Mouse (Mus musculus) ES-Bruce4 (cell line): ENCODE measurements around the gene Polm. TPM values are rescaled to one million over a fixed set of nuclear protein-coding genes. Genes with fewer than 3 reads are reported as not detected.

Experiments used
- H3K27ac ChIP-seq: 2 replicates; pipeline ENCODE4 v1.5.1; 2012; ENCODE audit warnings: low read length, inconsistent platforms; ENCODE audit not compliant: insufficient read depth
- H3K27me3 ChIP-seq: 2 replicates; pipeline ENCODE4 v1.6.1; 2012; ENCODE audit warnings: mild to moderate bottlenecking, low read length, inconsistent platforms; ENCODE audit not compliant: control insufficient read depth, poor library complexity, insufficient read depth, severe bottlenecking
- H3K36me3 ChIP-seq: 2 replicates; pipeline ENCODE4 v1.6.1; 2012; ENCODE audit warnings: inconsistent platforms, mild to moderate bottlenecking, low read length, moderate library complexity; ENCODE audit not compliant: control insufficient read depth, poor library complexity, insufficient read depth, severe bottlenecking
- H3K4me1 ChIP-seq: one replicate; pipeline ENCODE4 v1.8.1; 2011; ENCODE audit warnings: low read length; ENCODE audit not compliant: control insufficient read depth, insufficient read depth
- H3K4me3 ChIP-seq: 2 replicates; pipeline ENCODE4 v1.5.1; 2011; ENCODE audit warnings: low read depth, mild to moderate bottlenecking, low read length
- H3K9ac ChIP-seq: 2 replicates; pipeline ENCODE4 v1.6.1; 2012; ENCODE audit warnings: low read depth, mild to moderate bottlenecking, inconsistent platforms; ENCODE audit not compliant: poor library complexity, severe bottlenecking
- H3K9me3 ChIP-seq: replicated peaks from 2 replicates; pipeline ENCODE4 v1.6.1; 2012; ENCODE audit warnings: mild to moderate bottlenecking, low read length, inconsistent platforms; ENCODE audit not compliant: control insufficient read depth, poor library complexity, insufficient read depth, severe bottlenecking
- CTCF ChIP-seq: IDR thresholded peaks from one replicate; pipeline ENCODE4 v1.8.1; 2011; ENCODE audit warnings: low read depth, low read length
- EP300 ChIP-seq: IDR thresholded peaks from 2 replicates; pipeline ENCODE4 v1.6.1; 2011; ENCODE audit warnings: low read depth, low read length; ENCODE audit not compliant: insufficient read depth
- POLR2A ChIP-seq: IDR thresholded peaks from one replicate; pipeline ENCODE4 v1.8.1; 2011; ENCODE audit warnings: low read length; ENCODE audit not compliant: insufficient read depth
- polyA plus RNA-seq: library from polyadenylated mRNA; stranded (reverse); fragments of >200 nt; gene quantifications from 2 replicates; pipeline ENCODE4 v1.2.4, GENCODE M21; 2011; ENCODE audit warnings: low read depth; ENCODE audit not compliant: missing spikeins, insufficient read depth, insufficient read length

Polm gene
- polyA plus RNA-seq, 1 experiment = 9.9 TPM

DNA sequence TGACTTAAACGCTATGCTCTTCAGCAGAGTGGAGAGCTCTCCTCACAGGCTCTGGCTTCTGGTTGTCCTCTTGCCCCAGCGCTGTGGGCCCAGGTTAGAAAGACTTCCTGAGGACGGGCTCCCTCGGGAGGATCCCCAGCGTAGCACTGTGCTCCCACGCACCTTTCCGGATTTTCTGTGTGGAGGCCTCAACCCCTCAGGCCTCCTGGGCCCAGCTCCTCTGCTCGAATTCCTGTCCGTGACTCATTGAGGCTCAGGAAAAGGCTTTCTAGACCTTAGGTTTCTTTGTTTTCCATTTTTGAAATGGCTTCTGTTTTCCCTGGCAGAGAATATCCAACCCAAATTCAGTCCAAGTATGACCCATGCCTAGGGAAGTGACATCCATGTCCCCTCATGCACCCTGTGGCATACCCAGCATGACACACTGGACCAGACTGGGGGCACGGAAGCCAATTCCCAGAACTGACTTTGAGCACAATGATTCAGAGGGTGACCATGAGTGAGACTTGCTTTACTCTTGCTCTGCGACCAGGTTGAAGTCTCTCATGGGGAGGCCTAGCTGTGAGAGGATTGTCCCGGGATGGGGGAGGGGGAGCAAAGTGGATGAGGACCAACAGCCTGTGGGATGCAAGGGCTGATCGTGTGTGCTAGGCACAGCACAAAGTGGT is 22.2 kb upstream of the Polm start:
- no peaks in the 10 kb centered on the region for H3K36me3 ChIP-seq
- H3K9ac ChIP-seq = no peak overlapping the region
- H3K9me3 ChIP-seq = peaks cover 4% of the 10 kb centered on the region; the same call in 1 of the 2 replicates
- no peak for TF ChIP-seq POLR2A
- TF ChIP-seq EP300 = no peak
- TF ChIP-seq CTCF = no peak
- no peak overlapping the region for H3K4me3 ChIP-seq
- H3K4me1 ChIP-seq = no peaks in the 10 kb centered on the region
- H3K27ac ChIP-seq = no peak overlapping the region
- H3K27me3 ChIP-seq = peaks cover 2% of the 10 kb centered on the region; the same call in 1 of the 2 replicates

DNA sequence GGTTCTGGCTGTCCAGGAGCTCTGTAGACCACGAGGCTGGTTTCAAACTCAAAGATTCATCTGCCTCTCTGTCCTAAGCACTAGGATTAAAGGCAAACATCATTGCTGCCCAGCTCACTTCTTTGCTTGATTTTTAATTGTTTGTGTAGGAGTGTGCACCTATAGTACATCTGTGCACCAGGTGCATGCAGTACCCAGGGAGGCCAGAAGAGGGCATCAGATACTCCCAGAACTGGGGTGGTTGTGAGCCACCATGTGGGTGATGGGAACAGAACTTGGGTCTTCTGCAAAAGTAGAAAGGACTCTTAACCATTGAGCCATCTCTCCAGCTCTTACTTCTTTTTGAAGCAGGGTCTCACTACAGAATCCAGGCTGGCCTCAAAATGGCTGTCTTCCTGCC is 20.9 kb upstream of the Polm start:
- Histone ChIP-seq H3K9ac (no peak overlapping the region), H3K27ac (no peak overlapping the region), H3K36me3 (no peaks in the 10 kb centered on the region), H3K9me3 (peaks cover 4% of the 10 kb centered on the region; the same call in 1 of the 2 replicates), H3K27me3 (peaks cover 2% of the 10 kb centered on the region; the same call in 1 of the 2 replicates), H3K4me1 (no peaks in the 10 kb centered on the region), H3K4me3 (no peak overlapping the region)
- TF ChIP-seq CTCF (peak; percentile 45), POLR2A (no peak), EP300 (no peak)

DNA sequence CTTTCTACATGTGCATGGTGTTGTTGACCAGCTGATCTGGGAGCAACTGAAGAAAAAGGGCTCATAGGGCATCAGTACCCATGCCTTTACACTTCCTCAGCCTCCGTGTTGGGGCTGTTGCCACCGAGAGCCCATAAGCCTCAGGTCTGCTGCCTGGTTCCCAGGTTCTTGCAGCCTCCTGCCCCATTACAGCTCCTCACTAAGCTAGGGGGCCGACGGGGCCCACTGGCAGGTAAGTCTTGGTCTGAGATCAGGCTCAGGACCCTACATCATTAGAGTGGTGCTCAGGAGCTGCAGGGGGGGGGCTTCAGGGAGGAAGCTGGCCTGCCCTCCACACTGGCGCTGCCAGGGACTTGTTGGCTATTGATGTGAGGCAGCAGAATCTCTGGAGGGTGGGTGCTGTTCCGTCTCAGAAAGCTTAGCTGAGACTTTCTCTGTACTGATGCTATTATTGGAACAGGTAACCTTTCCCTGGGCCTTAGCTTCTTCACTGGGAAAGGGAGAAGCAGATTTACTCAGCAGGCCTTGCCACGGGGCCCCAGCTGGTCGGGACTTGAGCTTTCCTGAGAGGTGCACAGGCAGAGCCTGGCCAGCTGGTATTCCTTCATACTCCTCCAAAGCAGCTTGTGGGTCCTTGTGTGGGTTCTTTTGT is 18.8 kb upstream of the Polm start:
- peaks cover 4% of the 10 kb centered on the region; the same call in 1 of the 2 replicates for H3K9me3 ChIP-seq

DNA sequence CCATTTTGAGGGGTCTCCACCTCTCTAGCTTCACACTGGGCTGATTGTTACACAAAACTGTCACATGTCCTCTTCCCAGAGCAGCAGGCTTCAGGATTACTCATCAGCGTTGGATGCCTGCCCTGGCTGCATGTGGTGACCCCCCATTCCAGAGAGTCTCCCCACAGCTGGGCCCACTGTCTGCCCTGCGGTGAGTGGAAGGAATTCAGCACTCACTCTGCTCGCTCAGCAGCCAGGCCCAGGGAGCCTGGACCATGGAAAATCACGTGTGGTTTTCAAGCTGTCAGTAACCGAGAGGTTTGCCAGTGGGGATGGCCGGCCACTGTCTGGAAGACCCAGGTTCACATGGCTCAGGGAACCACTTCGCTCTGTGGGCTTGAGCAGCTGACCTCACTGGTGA is 18.1 kb upstream of the Polm start:
- H3K4me3 ChIP-seq = no peak overlapping the region

More for the DNA sequence above, 18.8 kb upstream of the Polm start:
- Histone ChIP-seq H3K4me3 (no peak overlapping the region), H3K27ac (no peak overlapping the region), H3K36me3 (no peaks in the 10 kb centered on the region), H3K4me1 (no peaks in the 10 kb centered on the region), H3K27me3 (no peaks in the 10 kb centered on the region), H3K9ac (no peak overlapping the region)
- TF ChIP-seq EP300 (no peak), CTCF (no peak)

DNA sequence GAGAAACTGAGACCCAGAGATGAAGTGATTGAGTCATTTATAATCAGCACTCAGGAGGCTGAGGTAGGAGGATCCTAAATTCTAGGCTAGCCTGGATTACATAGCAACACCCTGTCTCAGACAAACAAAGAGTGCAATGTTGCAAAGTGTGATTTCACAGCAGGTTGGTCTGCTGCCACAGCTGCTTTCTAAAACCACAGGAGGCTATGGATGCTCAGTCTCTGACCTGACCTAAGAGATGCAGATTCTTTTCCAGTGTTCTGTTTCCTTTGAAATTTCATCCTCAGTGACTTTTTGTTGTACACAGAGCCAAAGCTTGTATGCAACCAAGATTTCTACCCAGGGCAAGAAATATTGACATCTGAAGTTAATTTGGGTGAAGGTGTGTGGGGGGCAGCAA is 17.7 kb upstream of the Polm start:
- no peak overlapping the region for H3K9ac ChIP-seq
- H3K4me3 ChIP-seq = no peak overlapping the region

More for the DNA sequence above, 18.1 kb upstream of the Polm start:
- Histone ChIP-seq H3K27ac (no peak overlapping the region), H3K36me3 (no peaks in the 10 kb centered on the region), H3K27me3 (no peaks in the 10 kb centered on the region), H3K9ac (no peak overlapping the region), H3K4me1 (peaks cover 2% of the 10 kb centered on the region), H3K9me3 (peaks cover 4% of the 10 kb centered on the region; the same call in 1 of the 2 replicates)
- TF ChIP-seq CTCF (no peak), EP300 (no peak), POLR2A (no peak)

DNA sequence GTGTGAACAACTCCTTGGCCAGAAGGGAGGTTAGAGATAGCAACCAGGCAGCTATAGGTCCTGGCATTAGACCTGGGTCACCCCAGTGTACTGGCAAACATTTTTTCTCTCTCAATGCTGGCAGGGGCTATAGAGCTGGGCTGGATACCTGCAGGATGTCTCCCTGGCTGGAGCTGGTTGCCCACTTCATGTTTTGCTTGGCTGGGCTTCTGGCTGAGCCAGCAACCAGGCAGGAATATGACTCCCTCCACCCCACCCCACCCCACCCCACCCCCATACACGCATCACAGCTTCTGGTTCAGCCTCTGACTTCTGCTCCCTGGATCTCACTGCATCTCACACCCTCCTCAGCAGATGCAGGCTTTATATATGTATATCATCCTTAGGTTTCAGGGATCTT is 14.5 kb upstream of the Polm start:
- no peak overlapping the region for H3K4me3 ChIP-seq
- H3K9me3 ChIP-seq = no peaks in the 10 kb centered on the region
- H3K4me1 ChIP-seq = peaks cover 2% of the 10 kb centered on the region
- TF ChIP-seq CTCF = no peak
- no peak for TF ChIP-seq POLR2A
- TF ChIP-seq EP300 = no peak
- no peak overlapping the region for H3K9ac ChIP-seq
- no peaks in the 10 kb centered on the region for H3K27me3 ChIP-seq
- no peaks in the 10 kb centered on the region for H3K36me3 ChIP-seq
- no peak overlapping the region for H3K27ac ChIP-seq

More for the DNA sequence above, 17.7 kb upstream of the Polm start:
- peaks cover 2% of the 10 kb centered on the region for H3K4me1 ChIP-seq
- H3K9me3 ChIP-seq = peaks cover 4% of the 10 kb centered on the region; the same call in 1 of the 2 replicates
- H3K36me3 ChIP-seq = no peaks in the 10 kb centered on the region
- TF ChIP-seq CTCF (no peak), EP300 (no peak), POLR2A (no peak)
- H3K27me3 ChIP-seq = no peaks in the 10 kb centered on the region
- H3K27ac ChIP-seq = no peak overlapping the region
